Mouse (Mus musculus) midbrain, embryonic 11.5 days (tissue): ENCODE results near the gene Ndufb10. TPM values are rescaled to one million over a fixed set of nuclear protein-coding genes. Genes with fewer than 3 reads are reported as not detected.

Experiments used
- ATAC-seq: fragments of 200-750 bp; cut with Nextera tagmentation; 2 replicates; pipeline ENCODE4 v1.8.0; 2017; ENCODE audit warnings: moderate TSS enrichment, moderate library complexity; ENCODE audit not compliant: low FRiP score
- DNase-seq: peaks from one replicate; pipeline ENCODE4 v3.0.0; 2015; ENCODE audit warnings: low spot score; ENCODE audit errors: missing footprints
- H3K27ac ChIP-seq: fragments of 300-500 bp; sonication (generic); 2 replicates; pipeline ENCODE4 v1.5.1; 2014; ENCODE audit warnings: low read depth, low read length
- H3K27me3 ChIP-seq: fragments of 300-500 bp; sonication (generic); 2 replicates; pipeline ENCODE4 v1.6.1; 2014; ENCODE audit warnings: mild to moderate bottlenecking, low read length, moderate library complexity, mixed read lengths; ENCODE audit not compliant: control insufficient read depth, insufficient read depth
- H3K36me3 ChIP-seq: fragments of 300-500 bp; sonication (generic); 2 replicates; pipeline ENCODE4 v1.6.1; 2014; ENCODE audit warnings: mild to moderate bottlenecking, low read length, moderate library complexity, mixed read lengths; ENCODE audit not compliant: control insufficient read depth, insufficient read depth
- H3K4me1 ChIP-seq: fragments of 300-500 bp; sonication (generic); 2 replicates; pipeline ENCODE4 v1.6.1; 2014; ENCODE audit warnings: low read length; ENCODE audit not compliant: control insufficient read depth, insufficient read depth
- H3K4me2 ChIP-seq: fragments of 300-500 bp; sonication (generic); 2 replicates; pipeline ENCODE4 v1.6.1; 2014; ENCODE audit warnings: mild to moderate bottlenecking, moderate library complexity
- H3K4me3 ChIP-seq: fragments of 300-500 bp; sonication (generic); 2 replicates; pipeline ENCODE4 v1.5.1; 2014; ENCODE audit warnings: low read depth, low read length
- H3K9ac ChIP-seq: fragments of 300-500 bp; sonication (generic); 2 replicates; pipeline ENCODE4 v1.6.1; 2014; ENCODE audit warnings: low read length
- H3K9me3 ChIP-seq: fragments of 300-500 bp; sonication (generic); 2 replicates; pipeline ENCODE4 v1.6.1; 2016; ENCODE audit warnings: low read length; ENCODE audit not compliant: control insufficient read depth
- WGBS: fragments of 180-500 bp; shearing (Covaris S2); extraction: QIAGEN DNeasy Blood & Tissue Kit; methylation state at CpG from one replicate; pipeline ENCODE4 v1.1.7; 2014; 5-methylcytosine and 5-hydroxymethylcytosine counted together
- polyA plus RNA-seq: library from polyadenylated mRNA; unstranded; fragments of >200 nt; fragmentation: Nextera tagmentation; extraction: Ambion mirVana; gene quantifications from 2 replicates; pipeline ENCODE4 v1.2.1, GENCODE M21; 2014

Gene Ndufb10
- polyA plus RNA-seq, result 198 and 210 TPM in 2 replicates

- Histone ChIP-seq H3K36me3 (peaks cover 11% of the 10 kb centered on the region), H3K4me2 (peak within 1 kb of the TSS; percentile 74), H3K27ac (peak within 1 kb of the TSS; percentile 40), H3K9ac (peak within 1 kb of the TSS; percentile 74), H3K4me1 (peaks cover 15% of the 10 kb centered on the region), H3K9me3 (no peaks in the 10 kb centered on the region), H3K27me3 (no peaks in the 10 kb centered on the region), H3K4me3 (peak within 1 kb of the TSS; percentile 50)
- ATAC-seq (peak; percentile 81), DNase-seq (peak; percentile 100)
- under 1% methylated on average over 30 of the region's 30 CpGs for WGBS
These were observed at the start of gene Ndufb10 for GRCm38 (mm10) chr17:24724184-24724583. Gene Ndufb10 (minus strand): TSS chr17:24724478.

- WGBS, result 83% methylated on average over 5 of the region's 5 CpGs
- DNase-seq, result no peak
- no peak overlapping the region for H3K4me3 ChIP-seq
- H3K9me3 ChIP-seq, result peaks cover 4% of the 10 kb centered on the region; the same call in 1 of the 2 replicates
- ATAC-seq, result no peak
- H3K4me2 ChIP-seq, result no peak overlapping the region
- no peak overlapping the region for H3K9ac ChIP-seq
- no peak overlapping the region for H3K27ac ChIP-seq
- H3K36me3 ChIP-seq, result no peaks in the 10 kb centered on the region
- H3K27me3 ChIP-seq, result no peaks in the 10 kb centered on the region
- H3K4me1 ChIP-seq, result no peaks in the 10 kb centered on the region
These were observed 49.0 kb upstream of the Ndufb10 start for GRCm38 (mm10) chr17:24773241-24773640.

- ATAC-seq (no peak), DNase-seq (peak; percentile 56)
- H3K27ac ChIP-seq, result no peak overlapping the region
- H3K36me3 ChIP-seq, result no peaks in the 10 kb centered on the region
- H3K4me2 ChIP-seq, result no peak overlapping the region
- H3K27me3 ChIP-seq, result no peaks in the 10 kb centered on the region
- H3K4me3 ChIP-seq, result no peak overlapping the region
- no peak overlapping the region for H3K9ac ChIP-seq
- WGBS, result 54% methylated on average over 3 of the region's 3 CpGs
- no peaks in the 10 kb centered on the region for H3K4me1 ChIP-seq
- H3K9me3 ChIP-seq, result peaks cover 4% of the 10 kb centered on the region; the same call in 1 of the 2 replicates
These were observed 44.9 kb upstream of the Ndufb10 start for GRCm38 (mm10) chr17:24769146-24769545.

- Histone ChIP-seq H3K9me3 (no peaks in the 10 kb centered on the region), H3K4me1 (no peaks in the 10 kb centered on the region), H3K36me3 (no peaks in the 10 kb centered on the region), H3K27me3 (no peaks in the 10 kb centered on the region), H3K4me3 (no peak overlapping the region), H3K4me2 (no peak overlapping the region), H3K9ac (no peak overlapping the region), H3K27ac (no peak overlapping the region)
- DNase-seq, result peak; percentile 81
- WGBS, result 20% methylated on average over 12 of the region's 12 CpGs
- no peak for ATAC-seq
These were observed 42.1 kb upstream of the Ndufb10 start for GRCm38 (mm10) chr17:24766266-24766875.

- WGBS, result 59% methylated on average over 21 of the region's 22 CpGs
- Histone ChIP-seq H3K4me3 (no peak overlapping the region), H3K4me2 (no peak overlapping the region), H3K9me3 (no peaks in the 10 kb centered on the region), H3K27ac (no peak overlapping the region), H3K27me3 (no peaks in the 10 kb centered on the region), H3K36me3 (no peaks in the 10 kb centered on the region), H3K4me1 (no peaks in the 10 kb centered on the region), H3K9ac (no peak overlapping the region)
- DNase-seq (peak; percentile 83), ATAC-seq (no peak)
These were observed 41.0 kb upstream of the Ndufb10 start for GRCm38 (mm10) chr17:24765016-24765905.

GRCm38 (mm10) chr17:24761121-24761520, 36.8 kb upstream of the Ndufb10 start:
- Histone ChIP-seq H3K9me3 (no peaks in the 10 kb centered on the region), H3K4me2 (no peak overlapping the region), H3K4me3 (no peak overlapping the region), H3K36me3 (no peaks in the 10 kb centered on the region), H3K27me3 (no peaks in the 10 kb centered on the region), H3K27ac (no peak overlapping the region), H3K9ac (no peak overlapping the region), H3K4me1 (no peaks in the 10 kb centered on the region)
- 56% methylated on average over 5 of the region's 5 CpGs for WGBS
- DNase-seq (no peak), ATAC-seq (no peak)

GRCm38 (mm10) chr17:24757394-24757793, 33.1 kb upstream of the Ndufb10 start:
- Histone ChIP-seq H3K4me3 (no peak overlapping the region), H3K36me3 (no peaks in the 10 kb centered on the region), H3K9ac (no peak overlapping the region), H3K27me3 (peaks cover 27% of the 10 kb centered on the region), H3K9me3 (no peaks in the 10 kb centered on the region), H3K4me2 (no peak overlapping the region), H3K4me1 (peaks cover 6% of the 10 kb centered on the region), H3K27ac (no peak overlapping the region)
- DNase-seq, result no peak
- no peak for ATAC-seq
- 85% methylated on average over 1 of the region's 1 CpGs for WGBS

- H3K4me1 ChIP-seq, result peaks cover 7% of the 10 kb centered on the region
- under 1% methylated on average over 68 of the region's 82 CpGs for WGBS
- H3K27me3 ChIP-seq, result peaks cover 52% of the 10 kb centered on the region
- peak; percentile 91 for ATAC-seq
- H3K9me3 ChIP-seq, result no peaks in the 10 kb centered on the region
- peak within 1 kb of the TSS; percentile 96 for H3K4me2 ChIP-seq
- H3K4me3 ChIP-seq, result peak within 1 kb of the TSS; percentile 48
- no peak within 1 kb of the TSS for H3K27ac ChIP-seq
- DNase-seq, result peak; percentile 93
- peak within 1 kb of the TSS; percentile 33; the same call in 1 of the 2 replicates for H3K9ac ChIP-seq
- H3K36me3 ChIP-seq, result no peaks in the 10 kb centered on the region
These were observed 28.4 kb upstream of the Ndufb10 start, which contains the start of gene Hs3st6 for GRCm38 (mm10) chr17:24752415-24753394. Gene Hs3st6 (plus strand): TSS chr17:24752988.
